Mouse (Mus musculus) G1E (cell line): ENCODE results near the gene Dsp. TPM values are rescaled to one million over a fixed set of nuclear protein-coding genes. Genes with fewer than 3 reads are reported as not detected.
A peak's percentile ranks its signal among the peaks of the same experiment; 100 is the strongest.

Experiments used
- ATAC-seq: 2 replicates; pipeline ENCODE4 v1.8.0; 2016; ENCODE audit warnings: mild to moderate bottlenecking; ENCODE audit not compliant: insufficient number of reproducible peaks, poor library complexity, low FRiP score, severe bottlenecking; ENCODE audit errors: extremely low read depth
- DNase-seq: peaks from one replicate; pipeline ENCODE4 v3.0.0; 2012; ENCODE audit warnings: low spot score
- H3K27me3 ChIP-seq: 2 replicates; pipeline ENCODE4 v1.6.1; 2012; ENCODE audit warnings: mild to moderate bottlenecking, low read length, inconsistent platforms; ENCODE audit not compliant: insufficient read depth
- H3K36me3 ChIP-seq: replicated peaks from 2 replicates; pipeline ENCODE3; 2012; ENCODE audit warnings: mild to moderate bottlenecking, inconsistent platforms
- H3K4me1 ChIP-seq: 2 replicates; pipeline ENCODE4 v1.6.1; 2012; ENCODE audit warnings: low read depth, low read length, inconsistent platforms, mixed read lengths; ENCODE audit not compliant: insufficient read depth
- H3K4me3 ChIP-seq: 2 replicates; pipeline ENCODE4 v1.5.1; 2012; ENCODE audit warnings: low read depth, mild to moderate bottlenecking, inconsistent platforms, low read length, moderate library complexity, mixed read lengths
- H3K9me3 ChIP-seq: replicated peaks from 2 replicates; pipeline ENCODE4 v1.6.1; 2012; ENCODE audit warnings: inconsistent platforms
- CTCF ChIP-seq: IDR thresholded peaks from 2 replicates; pipeline ENCODE4 v1.5.1; 2012; ENCODE audit warnings: low read depth, low read length, inconsistent platforms, mixed read lengths
- GATA1 ChIP-seq: IDR thresholded peaks from 2 replicates; pipeline ENCODE4 v1.6.1; 2012; ENCODE audit warnings: borderline replicate concordance, low read length, inconsistent platforms, mixed read lengths
- GATA2 ChIP-seq: IDR thresholded peaks from 2 replicates; pipeline ENCODE4 v1.6.1; 2012; ENCODE audit warnings: low read depth, low read length, inconsistent platforms, borderline replicate concordance
- POLR2AphosphoS5 ChIP-seq: IDR thresholded peaks from 2 replicates; pipeline ENCODE4 v1.6.1; 2012; ENCODE audit warnings: low read depth, low read length, inconsistent platforms; ENCODE audit not compliant: insufficient replicate concordance
- TAL1 ChIP-seq: conservative IDR thresholded peaks from 2 replicates; pipeline ENCODE4 v1.6.1; 2012; ENCODE audit warnings: low read depth, low read length, inconsistent platforms, mixed read lengths
- polyA plus RNA-seq: library from polyadenylated mRNA; stranded (reverse); fragments of >175 nt; gene quantifications from 2 replicates; pipeline ENCODE4 v1.2.3, GENCODE M21; 2012
- total RNA-seq, 2 experiments: library from RNA; stranded (forward) in 1 of 2; stranded (reverse) in 1 of 2; fragments of 200-1000 nt in 1 of 2; fragments of >200 nt in 1 of 2; fragmentation: Nextera tagmentation in 1 of 2; gene quantifications; 2 replicates each; pipeline ENCODE4 v1.2.3; 2014 to 2017

The Dsp gene
- total and polyA plus RNA-seq, 3 experiments: 0.05 TPM; not detected in 2

DNA sequence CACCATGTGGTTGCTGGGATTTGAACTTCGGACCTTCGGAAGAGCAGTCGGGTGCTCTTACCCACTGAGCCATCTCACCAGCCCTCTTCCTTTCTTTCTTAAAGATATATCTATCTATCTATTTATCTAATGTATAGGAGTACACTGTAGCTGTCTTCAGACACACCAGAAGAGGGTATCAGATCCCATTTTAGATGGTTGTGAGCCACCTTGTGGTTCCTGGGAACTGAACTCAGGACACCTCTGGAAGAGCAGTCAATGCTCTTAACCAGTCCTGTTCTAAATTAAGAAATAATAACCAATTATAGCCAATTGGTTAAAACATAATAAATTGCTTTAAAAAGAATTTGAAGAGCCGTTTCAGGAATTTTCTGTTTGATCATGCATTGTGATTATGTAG lies 53.1 kb downstream of the Dsp start:
- Histone ChIP-seq H3K4me1 (peaks cover 38% of the 10 kb centered on the region), H3K9me3 (no peaks in the 10 kb centered on the region), H3K36me3 (peaks cover 21% of the 10 kb centered on the region), H3K4me3 (peak overlapping the region; percentile 95), H3K27me3 (peaks cover 15% of the 10 kb centered on the region)
- no peak for ATAC-seq
- no peak for DNase-seq
- no peak for TF ChIP-seq GATA1
- no peak for TF ChIP-seq GATA2
- no peak for TF ChIP-seq POLR2AphosphoS5
- no peak for TF ChIP-seq CTCF
- TF ChIP-seq TAL1: no peak

DNA sequence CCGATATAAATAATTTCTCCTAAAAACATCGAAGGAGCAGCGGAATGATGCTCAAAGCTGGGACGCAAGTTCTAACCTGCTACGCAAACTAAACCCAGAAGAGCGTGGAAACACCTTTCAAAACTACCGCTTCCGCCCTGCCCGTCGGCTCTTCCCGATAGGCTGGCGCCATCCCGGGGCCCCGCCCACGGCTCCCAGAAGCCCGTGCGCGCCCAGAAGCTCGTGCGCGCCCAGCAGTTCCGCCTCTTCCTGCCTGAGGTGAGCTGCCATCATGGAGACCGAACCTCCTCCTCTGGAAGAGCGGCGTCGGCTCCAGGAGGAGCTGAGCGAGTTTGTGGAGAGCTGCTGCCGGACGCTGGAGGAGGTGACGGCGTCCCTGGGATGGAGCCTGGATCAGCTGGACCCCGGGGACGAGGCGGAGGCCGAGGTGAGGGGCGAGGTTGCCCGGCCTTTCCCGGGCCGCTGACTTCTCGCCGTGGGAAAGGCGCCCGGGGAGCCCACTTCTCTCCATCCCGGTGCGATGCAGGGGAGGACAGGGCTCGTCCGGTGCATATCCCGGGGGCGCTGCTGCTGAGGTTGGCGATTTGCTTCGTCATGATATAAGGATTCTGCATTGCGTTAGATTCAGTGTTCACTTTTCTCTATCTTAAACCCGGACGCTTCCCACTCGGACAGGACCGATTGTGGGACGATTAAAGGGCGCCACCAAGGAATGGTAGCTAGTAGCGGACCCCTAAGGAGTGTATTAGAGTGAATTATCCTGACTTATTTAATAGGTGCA lies 53.8 kb downstream of the Dsp start, which contains the start of gene Snrnp48:
Gene Snrnp48, plus strand, starts transcription at position 237 of the 781 bp plus-strand sequence.
- DNase-seq (peak; percentile 82), ATAC-seq (peak; percentile 84)
- Histone ChIP-seq H3K9me3 (no peaks in the 10 kb centered on the region), H3K4me3 (peak within 1 kb of the TSS; percentile 95), H3K27me3 (peaks cover 13% of the 10 kb centered on the region), H3K36me3 (peaks cover 27% of the 10 kb centered on the region), H3K4me1 (peaks cover 44% of the 10 kb centered on the region)
- no peak for TF ChIP-seq GATA2
- TF ChIP-seq CTCF: no peak
- no peak for TF ChIP-seq TAL1
- TF ChIP-seq POLR2AphosphoS5: no peak
- no peak for TF ChIP-seq GATA1

DNA sequence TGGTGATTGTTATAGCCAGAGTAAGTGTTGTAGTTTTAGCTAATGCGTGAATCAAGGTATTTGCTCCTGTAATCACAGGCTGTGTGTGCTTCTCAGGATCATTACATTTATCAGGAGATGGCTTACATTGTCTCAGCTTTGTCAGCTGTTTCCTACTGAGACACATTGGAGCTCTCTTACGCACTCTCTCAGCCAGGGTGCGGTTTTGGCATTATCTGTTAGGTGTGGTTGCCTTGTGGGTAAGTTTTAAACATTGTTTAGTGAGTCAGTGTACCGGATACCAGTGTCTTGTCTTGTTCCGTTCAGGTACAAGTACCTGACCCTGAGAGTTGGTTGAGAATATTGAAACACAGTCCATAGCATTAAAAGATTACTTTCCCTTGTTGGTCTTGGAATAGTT lies 60.0 kb downstream of the Dsp start:
- Histone ChIP-seq H3K9me3 (no peaks in the 10 kb centered on the region), H3K4me1 (peaks cover 37% of the 10 kb centered on the region), H3K4me3 (no peak overlapping the region), H3K36me3 (peaks cover 81% of the 10 kb centered on the region), H3K27me3 (no peaks in the 10 kb centered on the region)
- DNase-seq (no peak), ATAC-seq (no peak)
- TF ChIP-seq CTCF (no peak), GATA2 (no peak), TAL1 (no peak), GATA1 (no peak), POLR2AphosphoS5 (no peak)

DNA sequence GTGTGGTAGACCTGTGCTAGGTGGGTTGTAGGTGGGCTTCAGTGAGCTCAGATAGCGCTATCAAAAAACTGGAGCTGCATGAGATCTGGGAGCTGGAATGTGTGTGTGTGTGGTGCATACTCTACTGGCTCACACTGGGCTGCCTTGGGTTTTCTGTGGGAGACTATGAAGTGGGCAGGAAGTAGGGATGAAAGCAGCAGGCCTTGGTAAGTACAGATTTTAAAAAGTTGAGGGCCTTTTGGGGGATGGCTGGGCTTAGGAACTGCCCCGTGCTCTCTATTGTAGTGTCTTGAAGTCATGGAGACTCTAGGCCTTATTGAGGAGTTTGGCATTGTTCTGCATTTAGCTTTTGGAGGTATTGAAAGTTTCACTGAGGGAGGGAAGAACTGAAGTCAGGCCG lies 67.6 kb downstream of the Dsp start:
- H3K9me3 ChIP-seq: no peaks in the 10 kb centered on the region
- H3K36me3 ChIP-seq: peaks cover 94% of the 10 kb centered on the region
- H3K4me3 ChIP-seq: no peak overlapping the region
- no peak for ATAC-seq
- no peak for TF ChIP-seq GATA1
- peaks cover 5% of the 10 kb centered on the region; the same call in 1 of the 2 replicates for H3K4me1 ChIP-seq
- no peak for DNase-seq
- no peaks in the 10 kb centered on the region for H3K27me3 ChIP-seq

DNA sequence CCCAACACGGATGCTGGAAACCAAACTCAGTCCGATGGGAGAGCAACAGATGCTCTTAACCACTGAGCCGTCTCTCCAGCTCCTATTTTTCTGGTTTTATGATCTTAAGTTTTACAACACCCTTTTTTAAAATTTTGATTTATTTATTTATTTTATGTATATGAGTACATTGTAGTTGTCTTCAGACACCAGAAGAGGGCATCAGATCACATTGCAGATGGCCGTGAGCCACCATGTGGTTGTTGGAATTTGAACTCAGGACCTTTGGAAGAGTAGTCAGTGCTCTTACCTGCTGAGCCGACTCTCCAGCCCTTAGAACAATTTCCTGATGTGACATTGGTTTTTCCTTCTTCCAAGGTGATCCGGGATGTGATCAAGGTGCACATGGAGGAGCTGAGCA lies 69.2 kb downstream of the Dsp start:
- TF ChIP-seq CTCF: no peak
- DNase-seq: no peak
- ATAC-seq: no peak
- no peak overlapping the region for H3K4me3 ChIP-seq
- no peaks in the 10 kb centered on the region for H3K27me3 ChIP-seq
- no peaks in the 10 kb centered on the region for H3K9me3 ChIP-seq
- peaks cover 97% of the 10 kb centered on the region for H3K36me3 ChIP-seq
- peaks cover 5% of the 10 kb centered on the region; the same call in 1 of the 2 replicates for H3K4me1 ChIP-seq

DNA sequence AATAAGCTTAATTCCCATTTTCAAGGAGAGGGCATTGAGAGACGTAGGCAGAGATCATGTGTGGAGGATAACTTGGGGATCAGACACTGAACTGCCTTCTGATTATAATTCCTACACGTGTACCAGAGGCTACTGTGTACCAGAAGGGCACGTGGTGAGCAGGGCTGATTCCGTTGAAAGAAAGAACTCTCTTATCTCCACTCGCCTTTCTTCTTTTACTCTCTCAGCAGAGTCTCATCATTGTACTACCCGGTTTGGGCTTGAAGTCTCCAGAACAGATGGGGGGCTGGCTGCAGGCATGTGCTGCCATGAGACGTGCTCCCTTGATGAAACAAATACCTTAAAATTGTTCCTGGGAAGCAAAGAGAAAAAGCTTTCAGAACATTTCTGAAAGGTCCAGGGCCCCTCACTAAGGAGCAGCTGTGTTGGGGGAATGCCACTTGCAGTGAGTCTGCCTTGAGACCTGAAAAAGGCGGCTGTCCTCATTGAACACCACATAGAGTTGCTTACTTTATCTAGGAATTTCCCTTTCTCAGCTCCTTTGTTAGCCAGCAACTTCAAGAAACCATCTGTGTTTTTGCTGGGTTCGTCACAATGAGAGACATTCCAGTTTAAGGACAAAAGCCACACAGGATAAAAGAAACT lies 79.2 kb downstream of the Dsp start:
- no peak for TF ChIP-seq POLR2AphosphoS5
- no peak for TF ChIP-seq GATA2
- no peak for TF ChIP-seq CTCF
- no peak for TF ChIP-seq GATA1
- TF ChIP-seq TAL1: no peak
- Histone ChIP-seq H3K4me3 (no peak overlapping the region), H3K4me1 (peaks cover 2% of the 10 kb centered on the region), H3K36me3 (peaks cover 40% of the 10 kb centered on the region), H3K9me3 (no peaks in the 10 kb centered on the region), H3K27me3 (peaks cover 21% of the 10 kb centered on the region)
- ATAC-seq (no peak), DNase-seq (no peak)
